Mouse (Mus musculus) regulatory T cell (primary cell): ENCODE measurements around the gene Ehmt1.

Experiments used
- in situ Hi-C: fragments of 300-600 bp; cut with MboI, MseI; formaldehyde crosslinking; loops from one replicate; pipeline ENCODE4 v1.15.1; 2025; ENCODE audit warnings: high pct_unique_total_duplicates

Gene Ehmt1

DNA sequence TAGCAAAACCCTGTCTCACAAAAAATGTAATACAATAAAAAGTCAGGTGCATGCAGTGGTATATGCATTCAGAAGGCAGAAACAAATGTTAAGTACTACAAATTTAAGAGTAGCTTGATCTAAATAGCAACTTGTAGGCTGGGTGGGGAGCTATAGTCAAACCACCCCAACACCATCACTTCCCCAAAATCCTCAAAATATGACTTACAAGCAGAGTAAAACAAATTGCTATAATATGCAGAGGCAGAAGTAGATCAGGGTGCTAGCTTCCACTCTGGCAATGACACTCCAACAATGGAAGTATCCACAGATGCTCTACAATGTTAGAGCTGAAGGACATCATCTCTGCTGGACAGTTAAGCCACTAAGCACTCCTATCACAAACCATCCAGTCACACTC is 6.8 kb downstream of the Ehmt1 start:
- in situ Hi-C loops: loop anchor here (10.0 kb wide), 1 partner anchor 548 kb away; the partner anchor contains the start of gene Psd4

GRCm38 (mm10) chr2:24912189-24912588 is 7.2 kb downstream of the Ehmt1 start:
- in situ Hi-C loops: loop anchor here (10.0 kb wide), 1 partner anchor 547 kb away; the partner anchor contains the start of gene Psd4

DNA sequence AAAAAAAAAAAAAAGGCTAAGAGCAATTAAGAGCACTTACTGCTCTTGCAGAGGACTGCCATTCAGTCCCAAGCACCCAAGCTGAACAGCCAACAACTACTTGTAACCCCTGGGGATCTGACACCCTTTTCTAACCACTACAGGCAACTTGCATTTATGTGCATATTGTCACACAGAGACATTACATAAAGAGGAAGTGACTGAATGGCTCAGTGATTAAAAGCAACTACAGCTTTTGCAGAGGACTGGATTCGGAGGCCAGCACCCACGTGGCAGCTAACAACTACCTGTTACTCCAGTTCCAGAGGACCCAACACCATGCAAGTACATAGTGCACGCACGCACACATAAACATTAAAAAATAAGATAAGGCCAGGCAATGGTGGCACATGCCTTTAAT is 8.9 kb downstream of the Ehmt1 start:
- in situ Hi-C loops: loop anchor here (10.0 kb wide), 1 partner anchor 546 kb away; the partner anchor contains the start of gene Psd4

GRCm38 (mm10) chr2:24905653-24906155 is 13.7 kb downstream of the Ehmt1 start:
- in situ Hi-C loops: no loop called here

- in situ Hi-C loops: no loop called here
Measured at GRCm38 (mm10) chr2:24904823-24905652, 14.4 kb downstream of the Ehmt1 start.

DNA sequence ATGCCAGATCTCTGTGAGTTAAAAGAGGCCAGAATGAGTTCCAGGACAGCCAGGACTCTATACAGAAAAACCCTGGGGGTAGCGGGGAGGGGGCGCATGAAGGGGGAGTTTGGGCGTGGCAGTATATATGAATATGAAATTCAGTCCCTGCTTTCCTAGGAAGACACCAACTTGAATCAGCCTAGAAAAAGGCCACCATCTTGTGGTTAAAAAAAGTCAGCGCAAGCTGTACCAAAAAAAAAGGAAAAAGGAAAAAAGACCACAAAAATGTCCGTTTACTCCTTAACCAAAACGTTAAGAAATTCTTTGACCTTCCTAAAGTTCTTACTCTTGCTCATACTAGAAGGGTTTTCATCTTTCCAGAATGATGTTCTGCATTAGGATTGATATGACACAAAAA is 16.4 kb downstream of the Ehmt1 start:
- in situ Hi-C loops: no loop called here

DNA sequence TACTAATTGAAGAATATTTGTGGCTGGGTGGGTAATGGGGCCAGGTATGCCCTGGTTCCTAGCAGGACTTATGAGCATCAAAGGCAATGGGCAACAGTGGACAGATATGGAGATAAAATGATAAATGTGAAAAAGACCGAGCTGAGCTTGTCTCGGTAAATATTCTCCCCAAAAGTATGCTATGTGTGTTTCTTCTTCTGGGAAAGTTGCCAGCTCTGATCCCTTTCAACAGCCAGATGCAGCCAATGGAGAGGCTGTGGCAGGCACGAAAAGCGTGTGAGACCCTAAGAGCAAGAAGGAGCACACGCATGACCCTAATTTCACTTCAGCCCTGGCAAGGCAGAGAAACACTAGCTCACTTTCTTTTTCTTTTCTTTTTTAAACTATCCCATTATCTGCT is 18.4 kb downstream of the Ehmt1 start:
- in situ Hi-C loops: no loop called here

GRCm38 (mm10) chr2:24899292-24899691 is 20.1 kb downstream of the Ehmt1 start:
- in situ Hi-C loops: no loop called here

DNA sequence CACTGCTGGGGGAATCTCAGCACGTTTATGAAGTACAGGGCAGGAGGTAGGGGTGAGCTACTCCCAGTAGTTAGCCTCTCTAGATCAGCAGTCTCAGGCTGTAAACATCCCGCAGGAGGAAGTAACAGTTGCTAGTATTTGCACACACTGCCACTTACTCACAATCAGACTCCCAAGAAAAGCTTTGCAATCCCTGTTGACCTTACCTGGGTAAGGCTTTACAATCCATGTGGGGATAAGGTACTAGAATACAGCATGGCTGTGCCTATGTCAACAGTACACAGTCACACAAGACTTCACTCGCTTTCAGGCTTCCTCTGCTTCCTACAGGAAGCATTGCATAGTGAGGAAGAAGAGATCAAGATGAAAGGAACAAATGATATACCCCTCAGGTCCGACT is 22.7 kb downstream of the Ehmt1 start:
- in situ Hi-C loops: no loop called here

DNA sequence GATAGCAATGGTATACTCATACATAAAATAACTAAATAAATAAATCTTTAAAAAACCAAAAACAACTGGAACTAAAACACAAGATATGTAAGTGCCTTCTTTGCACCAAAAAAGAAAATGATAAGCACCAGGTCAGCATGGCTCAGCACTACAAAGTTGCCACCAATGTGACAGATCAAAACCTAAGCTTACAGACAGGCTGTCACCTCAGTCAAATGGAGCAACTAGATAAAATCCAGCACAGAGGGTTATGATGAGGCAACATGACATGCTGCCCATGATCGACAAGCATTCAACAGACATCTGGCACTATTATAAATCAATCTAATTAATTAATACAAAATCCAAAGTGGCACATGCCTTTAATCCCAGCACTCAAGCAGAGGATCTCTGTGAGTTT is 25.2 kb downstream of the Ehmt1 start:
- in situ Hi-C loops: no loop called here

DNA sequence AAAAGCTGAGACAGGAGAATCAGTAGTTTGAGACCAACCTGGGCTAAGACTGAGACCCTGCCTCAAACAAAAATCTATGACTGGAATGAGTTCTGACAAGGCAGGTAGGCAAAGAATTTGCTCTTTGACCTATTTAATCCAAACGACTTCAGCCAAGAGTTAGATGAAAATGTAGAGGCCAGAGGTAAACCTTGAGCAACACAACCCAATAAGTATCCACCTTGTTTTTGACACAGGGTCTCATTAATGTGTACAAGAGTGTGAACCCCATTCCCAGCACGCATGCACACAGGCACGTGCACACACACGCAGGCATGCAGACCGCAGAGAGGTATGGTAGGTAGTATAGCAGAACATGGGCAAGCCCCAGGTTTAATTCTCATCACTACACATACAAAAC is 27.1 kb downstream of the Ehmt1 start:
- in situ Hi-C loops: no loop called here

GRCm38 (mm10) chr2:24890541-24891447 is 28.6 kb downstream of the Ehmt1 start:
- in situ Hi-C loops: no loop called here

- in situ Hi-C loops: no loop called here
Measured at GRCm38 (mm10) chr2:24888895-24889294, 30.5 kb downstream of the Ehmt1 start.

DNA sequence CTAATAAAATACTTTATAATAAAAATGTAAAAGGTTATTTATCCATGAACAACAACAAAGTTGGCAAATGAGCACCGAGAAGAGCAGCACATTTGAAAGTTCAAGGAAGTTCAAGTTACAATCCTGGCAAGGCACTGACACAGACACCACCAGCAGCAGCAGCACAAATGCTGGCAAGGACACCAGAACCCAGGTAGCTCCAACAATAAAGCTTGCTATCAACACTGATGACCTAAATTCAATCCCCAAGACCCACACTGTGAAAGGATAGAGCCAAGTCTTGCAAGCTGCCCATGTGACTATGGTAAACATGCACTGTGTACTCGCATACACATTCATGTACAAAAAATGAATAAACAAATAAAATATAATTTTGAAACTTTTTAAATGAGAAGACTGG is 38.7 kb downstream of the Ehmt1 start:
- in situ Hi-C loops: no loop called here

DNA sequence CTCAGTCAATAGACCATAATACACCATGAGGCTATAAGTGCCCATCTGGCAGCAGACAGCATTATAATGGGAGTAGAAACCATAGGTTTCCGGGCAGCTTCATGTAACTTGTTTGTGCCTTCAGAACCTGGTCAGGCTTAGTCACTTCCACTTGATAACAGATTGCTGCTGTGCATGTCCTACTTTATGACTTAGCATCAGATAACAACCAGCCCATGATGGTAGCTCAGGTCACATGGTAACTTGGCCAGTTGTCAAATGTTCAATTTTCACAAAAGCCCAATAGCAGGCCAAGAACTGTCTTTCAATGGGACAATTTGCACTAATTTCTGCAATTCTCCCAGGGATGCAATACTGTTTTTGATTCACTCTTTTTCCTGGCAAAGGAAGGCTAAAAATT is 48.5 kb downstream of the Ehmt1 start:
- in situ Hi-C loops: loop anchor here (5.0 kb wide), 1 partner anchor 956 kb away; no protein-coding TSS in a partner anchor

- in situ Hi-C loops: no loop called here
Measured at GRCm38 (mm10) chr2:24863010-24863409, 56.4 kb downstream of the Ehmt1 start.

DNA sequence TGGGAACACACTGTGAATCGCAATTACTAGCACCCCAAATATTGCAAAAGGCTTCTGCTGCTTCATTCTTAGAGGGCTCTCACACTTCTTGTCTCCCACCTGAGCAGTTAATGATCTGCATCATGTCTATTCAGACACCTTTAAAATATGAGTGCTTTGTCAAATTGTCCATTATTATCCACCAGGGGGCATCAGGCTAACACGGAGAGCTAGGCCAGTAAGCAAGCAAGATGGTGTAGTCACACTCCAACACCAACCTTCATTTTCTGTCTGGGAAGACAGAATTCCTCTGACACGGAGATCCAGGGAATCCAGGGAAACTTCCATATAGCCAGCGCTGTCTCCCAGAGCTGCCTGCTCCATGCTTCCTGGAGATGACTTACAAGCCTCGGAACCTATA is 67.0 kb downstream of the Ehmt1 start:
- in situ Hi-C loops: no loop called here

DNA sequence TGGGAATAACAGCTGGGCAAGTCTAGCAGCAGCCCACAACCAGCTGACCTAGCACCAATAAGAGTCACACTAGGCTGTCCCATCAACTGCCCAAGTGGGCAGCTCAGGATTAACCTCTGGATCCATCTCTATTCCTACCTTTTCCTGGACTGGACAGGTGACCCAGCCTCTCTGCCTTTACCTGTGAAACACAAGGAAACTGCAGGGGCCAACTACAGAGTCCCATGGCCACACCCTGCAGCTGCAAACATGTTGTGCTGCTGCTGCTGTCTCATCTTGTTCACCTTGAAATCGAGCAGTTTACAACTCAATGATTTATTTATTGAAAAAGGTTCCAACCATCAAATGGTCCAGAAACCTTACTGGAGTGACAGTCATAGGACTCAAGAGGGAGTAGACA is 72.9 kb downstream of the Ehmt1 start:
- in situ Hi-C loops: no loop called here

DNA sequence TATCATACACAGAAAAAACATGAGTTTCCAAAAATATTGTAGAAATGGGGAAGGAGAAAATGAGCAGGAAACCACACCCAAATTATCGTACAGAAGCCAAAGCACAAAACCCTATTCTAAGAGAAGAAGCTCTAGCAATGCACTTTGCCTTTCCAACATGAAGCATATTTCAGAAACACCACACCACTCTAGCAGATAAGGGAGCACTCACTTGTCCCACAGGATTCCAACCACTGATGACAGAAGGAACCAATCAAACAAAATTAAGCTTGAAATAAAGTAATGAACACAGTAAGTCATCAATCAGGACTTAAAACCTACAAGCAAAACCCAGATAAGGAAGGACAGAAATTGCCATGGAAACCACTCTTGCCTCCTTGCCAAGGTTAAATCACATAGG is 74.2 kb downstream of the Ehmt1 start:
- in situ Hi-C loops: no loop called here

DNA sequence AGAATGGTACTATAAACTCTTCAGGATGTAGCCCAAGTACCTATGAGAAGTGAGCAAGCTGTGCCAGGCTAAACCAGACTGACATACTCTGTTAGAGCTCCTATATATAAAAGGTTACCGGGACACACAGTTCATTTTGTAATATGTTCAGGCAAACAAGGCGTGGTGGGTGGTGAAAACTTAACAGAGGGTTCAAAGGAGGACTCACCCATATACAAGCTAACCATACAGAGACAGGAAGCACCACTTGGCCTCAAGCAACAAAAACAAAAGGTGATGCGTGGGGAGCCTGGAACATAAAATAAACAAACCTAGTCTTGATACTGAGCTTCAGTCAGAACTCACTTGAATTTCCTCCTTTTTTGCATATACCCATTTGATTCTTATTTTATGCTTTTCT is 88.8 kb downstream of the Ehmt1 start:
- in situ Hi-C loops: no loop called here

- in situ Hi-C loops: no loop called here
Measured at GRCm38 (mm10) chr2:24809746-24810145, 109.7 kb downstream of the Ehmt1 start.

- in situ Hi-C loops: no loop called here
Measured at GRCm38 (mm10) chr2:24807691-24808090, 111.7 kb downstream of the Ehmt1 start.
